Mouse (Mus musculus): ENCODE data around the gene Kmt2c. TPM values are rescaled to one million over a fixed set of nuclear protein-coding genes. Genes with fewer than 3 reads are reported as not detected.

The Kmt2c gene
- polyA plus RNA-seq, 1 experiment from 2014 or later = 18.3 TPM

GRCm38 (mm10) chr5:25256686-25257085 lies 241.9 kb downstream of the Kmt2c start:
- peaks cover 71% of the 10 kb centered on the region for H3K36me3 ChIP-seq (ENCODE audit: insufficient read depth)

GRCm38 (mm10) chr5:25254491-25254890 lies 244.1 kb downstream of the Kmt2c start:
- Histone ChIP-seq H3K4me1 (ENCODE audit: insufficient read depth) (no peaks in the 10 kb centered on the region), H3K9ac (no peak overlapping the region), H3K27ac (ENCODE audit: low read depth) (no peak overlapping the region), H3K4me3 (ENCODE audit: low read depth, low read length) (no peak overlapping the region), H3K27me3 (ENCODE audit: insufficient read depth, low read length) (no peaks in the 10 kb centered on the region), H3K9me3 (ENCODE audit: low read depth, low read length) (no peaks in the 10 kb centered on the region), H3K4me2 (no peak overlapping the region), H3K36me3 (ENCODE audit: insufficient read depth) (peaks cover 76% of the 10 kb centered on the region)
- no peak for TF ChIP-seq CTCF (IDR thresholded peaks at IDR 0.05; ENCODE audit: low read depth)
- WGBS = 89% methylated on average over 4 of the region's 4 CpGs
- no peak for DNase-seq
- ATAC-seq (ENCODE audit: insufficient read depth) = no peak

More at GRCm38 (mm10) chr5:25256686-25257085, 241.9 kb downstream of the Kmt2c start:
- no peak for TF ChIP-seq CTCF (IDR thresholded peaks at IDR 0.05; ENCODE audit: low read depth)
- DNase-seq (no peak), ATAC-seq (ENCODE audit: insufficient read depth) (no peak)
- Histone ChIP-seq H3K9ac (no peak overlapping the region), H3K4me3 (ENCODE audit: low read depth, low read length) (no peak overlapping the region), H3K4me2 (no peak overlapping the region), H3K27ac (ENCODE audit: low read depth) (no peak overlapping the region), H3K9me3 (ENCODE audit: low read depth, low read length) (no peaks in the 10 kb centered on the region), H3K27me3 (ENCODE audit: insufficient read depth, low read length) (no peaks in the 10 kb centered on the region), H3K4me1 (ENCODE audit: insufficient read depth) (no peaks in the 10 kb centered on the region)
- WGBS = 84% methylated on average over 2 of the region's 2 CpGs

GRCm38 (mm10) chr5:25252825-25253544 lies 245.6 kb downstream of the Kmt2c start:
- 77% methylated on average over 8 of the region's 8 CpGs for WGBS
- H3K36me3 ChIP-seq (ENCODE audit: insufficient read depth) = peaks cover 64% of the 10 kb centered on the region
- no peaks in the 10 kb centered on the region for H3K27me3 ChIP-seq (ENCODE audit: insufficient read depth, low read length)
- TF ChIP-seq CTCF (IDR thresholded peaks at IDR 0.05; ENCODE audit: low read depth) = no peak
- H3K9me3 ChIP-seq (ENCODE audit: low read depth, low read length) = no peaks in the 10 kb centered on the region
- ATAC-seq (ENCODE audit: insufficient read depth) = no peak
- H3K4me3 ChIP-seq (ENCODE audit: low read depth, low read length) = no peak overlapping the region
- no peaks in the 10 kb centered on the region for H3K4me1 ChIP-seq (ENCODE audit: insufficient read depth)
- no peak overlapping the region for H3K9ac ChIP-seq
- no peak overlapping the region for H3K4me2 ChIP-seq
- no peak overlapping the region for H3K27ac ChIP-seq (ENCODE audit: low read depth)
- DNase-seq = no peak

- WGBS = 54% methylated on average over 2 of the region's 2 CpGs
- no peaks in the 10 kb centered on the region for H3K27me3 ChIP-seq (ENCODE audit: insufficient read depth, low read length)
- H3K9me3 ChIP-seq (ENCODE audit: low read depth, low read length) = no peaks in the 10 kb centered on the region
- H3K4me2 ChIP-seq = no peak overlapping the region
- H3K4me1 ChIP-seq (ENCODE audit: insufficient read depth) = no peaks in the 10 kb centered on the region
- no peak overlapping the region for H3K4me3 ChIP-seq (ENCODE audit: low read depth, low read length)
- H3K9ac ChIP-seq = no peak overlapping the region
- DNase-seq (peak; percentile 25), ATAC-seq (ENCODE audit: insufficient read depth) (no peak)
- TF ChIP-seq CTCF (IDR thresholded peaks at IDR 0.05; ENCODE audit: low read depth) = no peak
- no peak overlapping the region for H3K27ac ChIP-seq (ENCODE audit: low read depth)
- H3K36me3 ChIP-seq (ENCODE audit: insufficient read depth) = peaks cover 58% of the 10 kb centered on the region
Observed at GRCm38 (mm10) chr5:25252423-25252822, 246.2 kb downstream of the Kmt2c start.

GRCm38 (mm10) chr5:25247036-25247435 lies 251.5 kb downstream of the Kmt2c start:
- Histone ChIP-seq H3K4me3 (ENCODE audit: low read depth, low read length) (no peak overlapping the region), H3K9ac (no peak overlapping the region), H3K27me3 (ENCODE audit: insufficient read depth, low read length) (no peaks in the 10 kb centered on the region), H3K27ac (ENCODE audit: low read depth) (no peak overlapping the region), H3K9me3 (ENCODE audit: low read depth, low read length) (no peaks in the 10 kb centered on the region), H3K4me1 (ENCODE audit: insufficient read depth) (no peaks in the 10 kb centered on the region), H3K4me2 (no peak overlapping the region), H3K36me3 (ENCODE audit: insufficient read depth) (peaks cover 19% of the 10 kb centered on the region)
- no peak for DNase-seq
- ATAC-seq (ENCODE audit: insufficient read depth) = no peak
- 66% methylated on average over 3 of the region's 3 CpGs for WGBS
- no peak for TF ChIP-seq CTCF (IDR thresholded peaks at IDR 0.05; ENCODE audit: low read depth)

GRCm38 (mm10) chr5:25246473-25246865 lies 252.1 kb downstream of the Kmt2c start:
- Histone ChIP-seq H3K36me3 (ENCODE audit: insufficient read depth) (peaks cover 16% of the 10 kb centered on the region), H3K4me3 (ENCODE audit: low read depth, low read length) (no peak overlapping the region), H3K9ac (no peak overlapping the region), H3K4me2 (no peak overlapping the region), H3K27me3 (ENCODE audit: insufficient read depth, low read length) (no peaks in the 10 kb centered on the region), H3K27ac (ENCODE audit: low read depth) (no peak overlapping the region), H3K9me3 (ENCODE audit: low read depth, low read length) (no peaks in the 10 kb centered on the region), H3K4me1 (ENCODE audit: insufficient read depth) (no peaks in the 10 kb centered on the region)
- no peak for ATAC-seq (ENCODE audit: insufficient read depth)
- DNase-seq = no peak
- 73% methylated on average over 1 of the region's 1 CpGs for WGBS
- TF ChIP-seq CTCF (IDR thresholded peaks at IDR 0.05; ENCODE audit: low read depth) = no peak

- Histone ChIP-seq H3K27ac (ENCODE audit: low read depth) (no peak overlapping the region), H3K27me3 (ENCODE audit: insufficient read depth, low read length) (no peaks in the 10 kb centered on the region), H3K36me3 (ENCODE audit: insufficient read depth) (peaks cover 13% of the 10 kb centered on the region), H3K9me3 (ENCODE audit: low read depth, low read length) (no peaks in the 10 kb centered on the region), H3K4me2 (no peak overlapping the region), H3K4me3 (ENCODE audit: low read depth, low read length) (no peak overlapping the region), H3K9ac (no peak overlapping the region), H3K4me1 (ENCODE audit: insufficient read depth) (no peaks in the 10 kb centered on the region)
- TF ChIP-seq CTCF (IDR thresholded peaks at IDR 0.05; ENCODE audit: low read depth) = no peak
- ATAC-seq (ENCODE audit: insufficient read depth) = no peak
- 81% methylated on average over 10 of the region's 10 CpGs for WGBS
- DNase-seq = no peak
Observed at GRCm38 (mm10) chr5:25245806-25246472, 252.6 kb downstream of the Kmt2c start.

Data from lung, embryonic 14.5 days (tissue).